Mouse (Mus musculus) MEL (cell line): ENCODE data around the gene Naa38.

Source experiments
- CTCF ChIP-seq, 3 experiments: IDR thresholded peaks in 2 of 3; conservative IDR thresholded peaks in 1 of 3; 2 replicates each; pipeline ENCODE4 v1.5.1; 2011 to 2012; ENCODE audit warnings: low read length in 3 of 3, low read depth in 2 of 3, mild to moderate bottlenecking in 2 of 3, improper control_type of control experiment in 1 of 3, inconsistent platforms in 1 of 3, mixed read lengths in 1 of 3, moderate library complexity in 1 of 3; ENCODE audit not compliant: control insufficient read depth in 1 of 3, insufficient read depth in 1 of 3, poor library complexity in 1 of 3, severe bottlenecking in 1 of 3
- EP300 ChIP-seq, 2 experiments: IDR thresholded peaks; 2 replicates each; pipeline ENCODE4 v1.6.1; 2011; ENCODE audit warnings: improper control_type of control experiment in 2 of 2, low read length in 2 of 2, low read depth in 1 of 2, mild to moderate bottlenecking in 1 of 2
- KAT2A ChIP-seq: conservative IDR thresholded peaks from 2 replicates; pipeline ENCODE4 v1.6.1; 2012; ENCODE audit warnings: low read depth, low read length, improper control_type of control experiment, inconsistent platforms
- NELFE ChIP-seq: IDR thresholded peaks from 2 replicates; pipeline ENCODE4 v1.6.1; 2011; ENCODE audit warnings: low read depth, low read length, improper control_type of control experiment
- POLR2A ChIP-seq, 2 experiments: IDR thresholded peaks; 2 replicates each; pipeline ENCODE4 v1.6.1; 2011 to 2012; ENCODE audit warnings: low read length in 2 of 2, mild to moderate bottlenecking in 2 of 2, control low read depth in 1 of 2, improper control_type of control experiment in 1 of 2, low read depth in 1 of 2, moderate library complexity in 1 of 2; ENCODE audit not compliant: control insufficient read depth in 1 of 2, insufficient read depth in 1 of 2, poor library complexity in 1 of 2
- TCF12 ChIP-seq: IDR thresholded peaks from 2 replicates; pipeline ENCODE4 v1.6.1; 2014; ENCODE audit warnings: low read depth, mild to moderate bottlenecking, inconsistent platforms, low read length, improper control_type of control experiment, moderate library complexity
- UBTF ChIP-seq: IDR thresholded peaks from 2 replicates; pipeline ENCODE4 v1.6.1; 2012; ENCODE audit warnings: low read depth, mild to moderate bottlenecking, inconsistent platforms, low read length, improper control_type of control experiment, moderate library complexity, borderline replicate concordance; ENCODE audit not compliant: insufficient read depth
- USF1 ChIP-seq: IDR thresholded peaks from 2 replicates; pipeline ENCODE4 v1.6.1; 2014; ENCODE audit warnings: low read depth, mild to moderate bottlenecking, inconsistent platforms, low read length, improper control_type of control experiment, moderate library complexity
- ZMIZ1 ChIP-seq: IDR thresholded peaks from 2 replicates; pipeline ENCODE4 v1.6.1; 2012; ENCODE audit warnings: low read depth, mild to moderate bottlenecking, inconsistent platforms, low read length, improper control_type of control experiment, moderate library complexity

GRCm38 (mm10) chr11:69401987-69402386 lies 6.7 kb downstream of the Naa38 start:
- no peak for TF ChIP-seq CTCF (IDR thresholded peaks at IDR 0.05 in 2 of 3, conservative IDR thresholded peaks at IDR 0.05 in 1 of 3; ENCODE audit: control insufficient read depth in 1 of 3, insufficient read depth in 1 of 3, low read depth in 2 of 3, low read length in 3 of 3, poor library complexity in 1 of 3, severe bottlenecking in 1 of 3)
- TF ChIP-seq POLR2A (IDR thresholded peaks at IDR 0.05; ENCODE audit: control insufficient read depth in 1 of 2, insufficient read depth in 1 of 2, low read depth in 1 of 2, low read length in 2 of 2, poor library complexity in 1 of 2) = no peak
- TF ChIP-seq EP300 (IDR thresholded peaks at IDR 0.05; ENCODE audit: low read depth in 1 of 2, low read length in 2 of 2) = no peak
- no peak for TF ChIP-seq UBTF
- TF ChIP-seq KAT2A = no peak
- no peak for TF ChIP-seq NELFE
- no peak for TF ChIP-seq USF1
- TF ChIP-seq ZMIZ1 = no peak
- TF ChIP-seq TCF12 = no peak
